Mouse (Mus musculus): ENCODE results near the gene Skap1.

- TF ChIP-seq POLR2A (IDR thresholded peaks at IDR 0.05; ENCODE audit: borderline replicate concordance, insufficient read depth, low read length) (no peak), CTCF (IDR thresholded peaks at IDR 0.05; ENCODE audit: borderline replicate concordance, insufficient read depth, low read depth, low read length) (peak; percentile 24; the same call in 1 of the 2 replicates)
Observed at GRCm38 (mm10) chr11:96729462-96729861, 265.1 kb downstream of the Skap1 start.
